Mouse (Mus musculus) lung, postnatal 0 days (tissue): Measurements from ENCODE around the gene Jagn1. TPM values are rescaled to one million over a fixed set of nuclear protein-coding genes. Genes with fewer than 3 reads are reported as not detected.

Experiments
- ATAC-seq: fragments of 200-750 bp; cut with Nextera tagmentation; 2 replicates; pipeline ENCODE4 v1.8.0; 2017; ENCODE audit warnings: moderate library complexity
- DNase-seq: peaks from one replicate; pipeline ENCODE4 v3.0.0-alpha.2; 2016; ENCODE audit warnings: low spot score
- H3K27ac ChIP-seq: fragments of 300-500 bp; sonication (generic); 2 replicates; pipeline ENCODE4 v1.5.1; 2014; ENCODE audit warnings: antibody characterized with exemption, mild to moderate bottlenecking, low read length, mixed read lengths
- H3K27me3 ChIP-seq: fragments of 300-500 bp; sonication (generic); replicated peaks from 2 replicates; pipeline ENCODE4 v1.6.1; 2014; ENCODE audit warnings: low read length, mixed read lengths; ENCODE audit not compliant: insufficient read depth
- H3K36me3 ChIP-seq: fragments of 300-500 bp; sonication (generic); 2 replicates; pipeline ENCODE4 v1.6.1; 2014; ENCODE audit warnings: low read length, mixed read lengths; ENCODE audit not compliant: insufficient read depth
- H3K4me1 ChIP-seq: fragments of 300-500 bp; sonication (generic); 2 replicates; pipeline ENCODE4 v1.6.1; 2014; ENCODE audit warnings: antibody characterized with exemption, low read depth, low read length, mixed read lengths; ENCODE audit not compliant: insufficient read depth
- H3K4me2 ChIP-seq: fragments of 300-500 bp; sonication (generic); replicated peaks from 2 replicates; pipeline ENCODE4 v1.6.1; 2014; ENCODE audit warnings: low read depth, mild to moderate bottlenecking, low read length, moderate library complexity, mixed read lengths
- H3K4me3 ChIP-seq: fragments of 300-500 bp; sonication (generic); 2 replicates; pipeline ENCODE4 v1.5.1; 2014; ENCODE audit warnings: low read depth, low read length
- H3K9ac ChIP-seq: fragments of 300-500 bp; sonication (generic); replicated peaks from 2 replicates; pipeline ENCODE4 v1.6.1; 2014; ENCODE audit warnings: low read depth, mild to moderate bottlenecking
- H3K9me3 ChIP-seq: fragments of 300-500 bp; sonication (generic); 2 replicates; pipeline ENCODE4 v1.6.1; 2016; ENCODE audit warnings: low read length, mixed read lengths
- CTCF ChIP-seq: IDR thresholded peaks from 2 replicates; pipeline ENCODE4 v1.5.1; 2016; ENCODE audit warnings: antibody characterized with exemption, mild to moderate bottlenecking
- EP300 ChIP-seq: IDR thresholded peaks from 2 replicates; pipeline ENCODE4 v1.6.1; 2016; ENCODE audit warnings: antibody characterized with exemption, mild to moderate bottlenecking, control low read depth
- WGBS: fragments of 180-500 bp; shearing (Covaris S2); extraction: QIAGEN DNeasy Blood & Tissue Kit; methylation state at CpG from one replicate; pipeline ENCODE4 v1.1.7; 2014; 5-methylcytosine and 5-hydroxymethylcytosine counted together
- polyA plus RNA-seq: library from polyadenylated mRNA; unstranded; fragments of >200 nt; fragmentation: Nextera tagmentation; extraction: Ambion mirVana; gene quantifications from 2 replicates; pipeline ENCODE4 v1.2.1, GENCODE M21; 2015

The Jagn1 gene
- polyA plus RNA-seq, 1 experiment from 2014 or later: 60.1 TPM

- H3K4me2 ChIP-seq: no peak overlapping the region
- no peak for ATAC-seq
- DNase-seq: no peak
- H3K27ac ChIP-seq: no peak overlapping the region
- no peak overlapping the region for H3K4me3 ChIP-seq
- H3K9ac ChIP-seq: no peak overlapping the region
- TF ChIP-seq EP300 (no peak), CTCF (no peak)
- no peaks in the 10 kb centered on the region for H3K9me3 ChIP-seq
- no peaks in the 10 kb centered on the region for H3K27me3 ChIP-seq
- H3K36me3 ChIP-seq: no peaks in the 10 kb centered on the region
- 50% methylated on average over 3 of the region's 3 CpGs for WGBS
- H3K4me1 ChIP-seq: no peaks in the 10 kb centered on the region
These were observed 11.5 kb upstream of the Jagn1 start for GRCm38 (mm10) chr6:113430846-113431245.

- WGBS: 44% methylated on average over 3 of the region's 3 CpGs
- Histone ChIP-seq H3K4me2 (no peak overlapping the region), H3K27me3 (no peaks in the 10 kb centered on the region), H3K4me1 (no peaks in the 10 kb centered on the region), H3K4me3 (no peak overlapping the region), H3K9ac (no peak overlapping the region), H3K27ac (no peak overlapping the region), H3K9me3 (no peaks in the 10 kb centered on the region), H3K36me3 (no peaks in the 10 kb centered on the region)
- ATAC-seq (no peak), DNase-seq (no peak)
- TF ChIP-seq EP300 (no peak), CTCF (no peak)
These were observed 10.6 kb upstream of the Jagn1 start for GRCm38 (mm10) chr6:113431801-113432200.

- Histone ChIP-seq H3K27ac (no peak overlapping the region), H3K4me3 (no peak overlapping the region), H3K9ac (no peak overlapping the region), H3K9me3 (no peaks in the 10 kb centered on the region), H3K4me2 (no peak overlapping the region), H3K27me3 (no peaks in the 10 kb centered on the region), H3K36me3 (no peaks in the 10 kb centered on the region), H3K4me1 (no peaks in the 10 kb centered on the region)
- DNase-seq (no peak), ATAC-seq (no peak)
- WGBS: 37% methylated on average over 3 of the region's 3 CpGs
- TF ChIP-seq CTCF (no peak), EP300 (no peak)
These were observed 8.7 kb upstream of the Jagn1 start for GRCm38 (mm10) chr6:113433661-113434060.

GRCm38 (mm10) chr6:113434691-113435090, 7.7 kb upstream of the Jagn1 start:
- Histone ChIP-seq H3K4me2 (no peak overlapping the region), H3K4me1 (no peaks in the 10 kb centered on the region), H3K27me3 (no peaks in the 10 kb centered on the region), H3K27ac (no peak overlapping the region), H3K9me3 (no peaks in the 10 kb centered on the region), H3K9ac (no peak overlapping the region), H3K4me3 (no peak overlapping the region), H3K36me3 (no peaks in the 10 kb centered on the region)
- no peak for DNase-seq
- WGBS: 63% methylated on average over 7 of the region's 7 CpGs
- TF ChIP-seq EP300 (no peak), CTCF (no peak)
- ATAC-seq: no peak

GRCm38 (mm10) chr6:113435664-113436205, 6.6 kb upstream of the Jagn1 start, which contains the start of gene Cidec:
TSS of gene Cidec (minus strand) at chr6:113435760.
- Histone ChIP-seq H3K9ac (no peak within 1 kb of the TSS), H3K4me3 (no peak within 1 kb of the TSS), H3K27me3 (no peaks in the 10 kb centered on the region), H3K36me3 (no peaks in the 10 kb centered on the region), H3K9me3 (no peaks in the 10 kb centered on the region), H3K4me2 (no peak within 1 kb of the TSS), H3K4me1 (no peaks in the 10 kb centered on the region), H3K27ac (no peak within 1 kb of the TSS)
- ATAC-seq (no peak), DNase-seq (no peak)
- WGBS: 65% methylated on average over 9 of the region's 9 CpGs
- TF ChIP-seq CTCF (no peak), EP300 (no peak)

GRCm38 (mm10) chr6:113437135-113437534, 5.2 kb upstream of the Jagn1 start:
- TF ChIP-seq CTCF (no peak), EP300 (no peak)
- DNase-seq (no peak), ATAC-seq (no peak)
- Histone ChIP-seq H3K36me3 (no peaks in the 10 kb centered on the region), H3K27ac (no peak overlapping the region), H3K4me3 (no peak overlapping the region), H3K27me3 (no peaks in the 10 kb centered on the region), H3K4me1 (0 out of 2 replicates have a peak, but pooled peaks cover 4% of the 10 kb centered on the region), H3K9me3 (no peaks in the 10 kb centered on the region), H3K9ac (no peak overlapping the region), H3K4me2 (no peak overlapping the region)
- 66% methylated on average over 12 of the region's 12 CpGs for WGBS
